Mouse (Mus musculus): ENCODE results near the gene Prkce. TPM values are rescaled to one million over a fixed set of nuclear protein-coding genes. Genes with fewer than 3 reads are reported as not detected.
A peak's percentile ranks its signal among the peaks of the same experiment; 100 is the strongest.

The Prkce gene
- 4.4 and 4.9 TPM in 2 replicates for polyA plus RNA-seq (2016; fragmentation: Nextera tagmentation; extraction: Ambion mirVana)

DNA sequence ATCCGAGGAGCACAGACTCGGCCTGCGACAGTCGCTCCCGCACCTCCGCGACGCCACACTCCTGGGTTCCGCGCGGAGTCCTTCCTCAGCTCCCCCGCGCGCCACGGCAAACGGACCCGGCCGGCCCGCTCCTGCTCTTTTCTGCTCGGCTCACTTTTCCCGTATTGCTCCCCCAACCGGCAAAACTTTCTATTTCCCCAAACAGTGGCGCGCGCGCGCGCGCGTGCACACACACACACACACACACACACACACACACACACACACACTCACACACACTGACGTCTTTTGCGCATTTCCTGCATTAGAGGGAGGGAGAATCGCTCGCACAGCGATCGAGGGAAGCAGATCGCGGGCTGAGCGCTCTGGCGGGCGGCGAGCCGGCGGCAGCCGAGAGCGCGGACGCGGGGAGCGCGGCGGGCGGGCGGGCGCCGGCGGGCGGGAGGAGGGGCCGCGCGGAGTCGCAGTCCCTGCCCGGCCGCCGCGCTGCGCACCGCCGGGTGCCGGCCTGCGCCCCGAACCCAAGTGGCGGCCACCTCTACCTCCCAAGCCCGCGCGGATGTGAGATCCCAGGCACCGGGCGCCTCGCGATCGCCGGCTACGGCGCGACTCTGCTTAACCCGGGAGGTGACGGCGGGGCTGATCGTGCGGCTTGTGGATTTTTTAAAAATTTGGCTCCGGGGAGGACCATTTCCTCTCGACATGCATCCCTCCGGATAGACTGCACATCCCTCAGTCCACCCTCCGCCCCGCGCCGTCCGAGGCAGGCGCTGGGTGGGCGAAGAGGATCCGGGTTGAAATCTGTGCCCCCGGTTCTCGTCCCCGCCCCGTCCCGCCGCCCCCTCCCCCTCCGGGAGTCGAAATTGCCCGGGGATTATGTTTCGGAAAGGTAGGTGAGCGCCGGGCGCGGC is at the start of gene Prkce:
Gene Prkce (plus strand): TSS at position 466 of the 911 bp plus-strand sequence.
- Histone ChIP-seq H3K36me3 (peaks cover under 1% of the 10 kb centered on the region; the same call in 1 of the 2 replicates), H3K4me1 (replicated peaks) (peaks cover 45% of the 10 kb centered on the region)
- peak; percentile 90 for DNase-seq (ENCODE audit: low spot score)

DNA sequence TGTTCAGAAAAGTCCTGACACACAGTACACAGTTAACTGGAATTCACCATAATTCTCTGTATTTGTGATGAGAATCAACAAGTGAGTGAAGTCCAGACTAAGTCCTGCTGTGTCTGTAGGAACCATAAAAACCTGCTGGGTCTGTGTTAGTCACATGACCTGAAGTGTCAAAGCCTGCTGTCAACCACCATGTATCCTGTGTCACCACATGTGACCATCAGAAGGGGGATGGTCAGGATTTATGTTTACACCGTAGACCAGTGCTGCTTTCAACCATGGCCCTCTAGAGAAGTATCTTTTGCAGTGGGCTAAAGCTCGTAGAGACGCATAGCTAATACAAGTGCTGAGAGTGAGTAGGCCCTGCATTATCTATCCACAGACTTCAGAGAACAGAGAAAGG is 44.4 kb upstream of the Prkce start:
- Histone ChIP-seq H3K4me1 (replicated peaks) (no peaks in the 10 kb centered on the region), H3K36me3 (peaks cover 73% of the 10 kb centered on the region), H3K4me3 (no peak overlapping the region), H3K27ac (no peak overlapping the region), H3K27me3 (ENCODE audit: insufficient read depth, poor library complexity, severe bottlenecking) (no peaks in the 10 kb centered on the region), H3K9me3 (no peaks in the 10 kb centered on the region)
- 90% methylated on average over 3 of the region's 3 CpGs for WGBS
- DNase-seq (ENCODE audit: low spot score): no peak

More for the DNA sequence above, at the start of gene Prkce:
- H3K27ac ChIP-seq: peak within 1 kb of the TSS; percentile 94
- peak within 1 kb of the TSS; percentile 80 for H3K4me3 ChIP-seq
- peaks cover 25% of the 10 kb centered on the region for H3K27me3 ChIP-seq (ENCODE audit: insufficient read depth, poor library complexity, severe bottlenecking)
- under 1% methylated on average over 114 of the region's 115 CpGs for WGBS
- no peaks in the 10 kb centered on the region for H3K9me3 ChIP-seq

DNA sequence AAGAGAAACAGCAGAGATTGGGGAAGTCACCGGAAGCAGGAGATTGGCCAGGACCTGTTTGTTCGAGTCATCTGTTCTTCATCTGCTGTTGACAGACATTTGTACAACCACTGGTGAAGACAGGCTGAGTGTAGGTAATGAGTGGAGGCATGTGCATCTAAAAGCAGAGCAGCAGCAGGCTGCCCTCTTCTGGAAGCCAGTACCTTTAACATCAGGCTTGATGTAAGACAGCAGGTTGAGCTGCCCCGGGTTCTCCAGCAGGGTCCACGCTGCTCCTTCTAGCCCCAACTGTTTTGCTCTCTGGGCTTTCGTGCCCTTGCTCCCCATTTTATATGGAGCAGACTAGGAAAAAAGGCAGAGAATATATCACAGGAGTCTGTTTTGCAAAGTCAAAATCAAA is 41.7 kb upstream of the Prkce start:
- DNase-seq (ENCODE audit: low spot score): no peak
- no peak overlapping the region for H3K27ac ChIP-seq
- H3K4me3 ChIP-seq: no peak overlapping the region
- H3K9me3 ChIP-seq: no peaks in the 10 kb centered on the region
- 86% methylated on average over 5 of the region's 5 CpGs for WGBS
- H3K4me1 ChIP-seq (replicated peaks): no peaks in the 10 kb centered on the region
- H3K36me3 ChIP-seq: peaks cover 83% of the 10 kb centered on the region
- H3K27me3 ChIP-seq (ENCODE audit: insufficient read depth, poor library complexity, severe bottlenecking): no peaks in the 10 kb centered on the region

DNA sequence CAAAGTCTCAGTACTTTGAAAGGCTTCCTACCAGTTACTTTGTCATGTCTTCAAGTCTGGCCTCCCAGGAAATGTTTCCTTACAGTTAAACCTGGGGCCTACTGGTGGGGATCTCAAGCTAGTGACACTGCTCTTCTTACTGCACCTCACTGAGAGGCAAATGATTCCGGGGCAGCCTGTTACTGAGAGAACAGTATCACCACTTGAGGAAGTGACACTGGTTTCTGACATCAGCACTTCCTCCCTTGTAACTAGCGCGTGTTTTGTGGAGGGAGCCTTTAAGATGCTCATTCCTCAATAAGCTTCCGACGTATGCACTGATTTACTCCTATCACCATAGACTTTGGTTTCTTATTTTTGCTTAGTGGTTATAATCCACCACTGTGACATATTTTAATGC is 39.4 kb upstream of the Prkce start:
- no peaks in the 10 kb centered on the region for H3K4me1 ChIP-seq (replicated peaks)
- H3K4me3 ChIP-seq: no peak overlapping the region
- WGBS: 96% methylated on average over 5 of the region's 5 CpGs
- H3K27me3 ChIP-seq (ENCODE audit: insufficient read depth, poor library complexity, severe bottlenecking): no peaks in the 10 kb centered on the region
- H3K9me3 ChIP-seq: no peaks in the 10 kb centered on the region
- no peak for DNase-seq (ENCODE audit: low spot score)
- H3K27ac ChIP-seq: no peak overlapping the region
- H3K36me3 ChIP-seq: peaks cover 84% of the 10 kb centered on the region

DNA sequence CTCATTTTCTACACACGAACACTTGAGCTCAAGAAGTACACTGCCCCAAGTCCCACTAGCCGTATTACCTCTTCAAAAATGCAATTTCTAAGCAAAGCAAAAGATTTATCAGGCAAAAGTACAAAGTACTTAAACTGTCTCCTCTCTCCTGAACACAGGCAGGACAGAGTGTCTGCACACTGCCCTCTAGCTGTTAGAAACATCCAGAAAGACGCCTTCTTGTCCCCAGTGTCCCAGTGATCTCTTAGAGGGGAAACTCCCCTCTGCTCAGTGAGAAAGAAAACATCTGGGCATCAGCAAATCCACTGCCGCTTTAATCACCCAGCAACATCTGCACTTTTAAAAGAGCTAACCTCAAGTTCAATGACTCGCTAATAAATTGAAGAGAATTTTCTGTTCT is 35.1 kb upstream of the Prkce start:
- no peaks in the 10 kb centered on the region for H3K9me3 ChIP-seq
- no peaks in the 10 kb centered on the region for H3K4me1 ChIP-seq (replicated peaks)
- DNase-seq (ENCODE audit: low spot score): no peak
- H3K27ac ChIP-seq: no peak overlapping the region
- WGBS: 82% methylated on average over 5 of the region's 5 CpGs
- H3K36me3 ChIP-seq: peaks cover 93% of the 10 kb centered on the region
- H3K27me3 ChIP-seq (ENCODE audit: insufficient read depth, poor library complexity, severe bottlenecking): no peaks in the 10 kb centered on the region
- H3K4me3 ChIP-seq: no peak overlapping the region

DNA sequence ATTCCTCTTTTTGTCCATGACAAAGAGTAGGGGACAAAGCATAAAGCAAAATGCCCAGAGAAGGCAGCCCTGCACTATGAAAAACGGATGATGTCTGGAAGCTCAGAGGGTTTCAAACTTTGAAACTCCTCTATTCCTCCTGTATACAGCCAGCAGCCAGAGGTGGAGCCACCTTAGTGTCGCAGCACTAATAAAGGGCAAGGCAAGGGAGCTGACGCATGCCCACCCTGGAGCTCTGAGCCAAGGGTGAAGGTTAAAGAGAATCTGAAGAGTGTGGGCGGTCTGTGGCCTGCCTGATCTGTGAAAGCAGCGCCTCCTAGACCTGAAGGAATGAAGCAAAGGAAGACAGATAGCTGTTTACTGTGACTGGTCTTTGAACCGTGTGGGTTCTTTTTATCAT is 33.1 kb upstream of the Prkce start:
- Histone ChIP-seq H3K36me3 (peaks cover 90% of the 10 kb centered on the region), H3K9me3 (no peaks in the 10 kb centered on the region), H3K27ac (no peak overlapping the region), H3K4me1 (replicated peaks) (no peaks in the 10 kb centered on the region), H3K4me3 (no peak overlapping the region), H3K27me3 (ENCODE audit: insufficient read depth, poor library complexity, severe bottlenecking) (no peaks in the 10 kb centered on the region)
- no peak for DNase-seq (ENCODE audit: low spot score)
- 89% methylated on average over 6 of the region's 6 CpGs for WGBS

DNA sequence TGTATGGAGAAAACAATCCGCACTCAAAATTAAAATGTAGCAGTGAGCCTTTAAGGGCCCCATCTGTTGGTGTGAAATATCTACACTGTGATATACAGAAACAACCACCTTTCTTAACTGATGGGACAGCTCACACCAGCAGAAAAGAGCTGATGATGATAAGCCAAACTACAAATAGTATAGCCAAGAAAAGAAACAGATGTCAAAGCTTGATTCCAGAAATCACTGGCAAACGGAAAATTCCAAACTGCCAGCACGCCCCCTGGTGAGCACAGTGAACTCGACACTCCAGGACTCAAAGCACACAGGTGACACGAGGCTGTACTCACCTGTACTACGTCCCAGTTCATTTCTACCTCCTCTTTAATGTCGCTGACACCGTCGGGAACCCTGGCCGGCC is 31.8 kb upstream of the Prkce start:
- H3K9me3 ChIP-seq: no peaks in the 10 kb centered on the region
- no peaks in the 10 kb centered on the region for H3K4me1 ChIP-seq (replicated peaks)
- no peak for DNase-seq (ENCODE audit: low spot score)
- no peak overlapping the region for H3K4me3 ChIP-seq
- H3K27me3 ChIP-seq (ENCODE audit: insufficient read depth, poor library complexity, severe bottlenecking): no peaks in the 10 kb centered on the region
- H3K36me3 ChIP-seq: peaks cover 81% of the 10 kb centered on the region
- no peak overlapping the region for H3K27ac ChIP-seq
- 84% methylated on average over 10 of the region's 10 CpGs for WGBS

DNA sequence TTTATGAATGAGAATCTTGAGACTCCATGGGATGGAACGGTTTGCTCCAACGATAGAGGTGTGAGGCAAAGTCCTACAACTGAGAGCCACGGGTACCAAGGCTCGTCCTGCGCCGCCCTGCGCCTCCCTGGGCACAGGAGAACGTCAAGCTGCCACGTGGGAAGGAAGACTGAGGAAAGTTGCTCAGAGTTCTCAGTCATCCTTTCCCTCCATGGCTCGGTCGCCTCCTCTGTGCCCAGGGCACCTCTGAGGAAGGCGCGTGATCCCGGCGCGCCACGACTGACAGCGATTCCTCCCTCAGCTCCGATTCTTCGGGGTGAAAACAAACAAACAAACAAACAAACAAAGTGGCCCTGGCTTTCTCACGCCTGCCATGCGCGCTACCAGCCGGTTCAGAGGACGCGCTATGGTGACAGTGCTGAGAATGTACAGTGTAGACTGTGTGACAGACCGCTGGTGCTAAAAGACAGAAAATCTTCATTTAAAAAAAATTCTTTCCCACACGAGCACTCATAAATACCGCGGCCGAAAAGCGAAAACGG is 23.0 kb upstream of the Prkce start:
- WGBS: under 1% methylated on average over 33 of the region's 33 CpGs
- Histone ChIP-seq H3K36me3 (peaks cover 15% of the 10 kb centered on the region), H3K4me1 (replicated peaks) (peaks cover 21% of the 10 kb centered on the region), H3K27ac (peak overlapping the region; percentile 86), H3K27me3 (ENCODE audit: insufficient read depth, poor library complexity, severe bottlenecking) (no peaks in the 10 kb centered on the region), H3K9me3 (no peaks in the 10 kb centered on the region), H3K4me3 (peak overlapping the region; percentile 85)
- no peak for DNase-seq (ENCODE audit: low spot score)

DNA sequence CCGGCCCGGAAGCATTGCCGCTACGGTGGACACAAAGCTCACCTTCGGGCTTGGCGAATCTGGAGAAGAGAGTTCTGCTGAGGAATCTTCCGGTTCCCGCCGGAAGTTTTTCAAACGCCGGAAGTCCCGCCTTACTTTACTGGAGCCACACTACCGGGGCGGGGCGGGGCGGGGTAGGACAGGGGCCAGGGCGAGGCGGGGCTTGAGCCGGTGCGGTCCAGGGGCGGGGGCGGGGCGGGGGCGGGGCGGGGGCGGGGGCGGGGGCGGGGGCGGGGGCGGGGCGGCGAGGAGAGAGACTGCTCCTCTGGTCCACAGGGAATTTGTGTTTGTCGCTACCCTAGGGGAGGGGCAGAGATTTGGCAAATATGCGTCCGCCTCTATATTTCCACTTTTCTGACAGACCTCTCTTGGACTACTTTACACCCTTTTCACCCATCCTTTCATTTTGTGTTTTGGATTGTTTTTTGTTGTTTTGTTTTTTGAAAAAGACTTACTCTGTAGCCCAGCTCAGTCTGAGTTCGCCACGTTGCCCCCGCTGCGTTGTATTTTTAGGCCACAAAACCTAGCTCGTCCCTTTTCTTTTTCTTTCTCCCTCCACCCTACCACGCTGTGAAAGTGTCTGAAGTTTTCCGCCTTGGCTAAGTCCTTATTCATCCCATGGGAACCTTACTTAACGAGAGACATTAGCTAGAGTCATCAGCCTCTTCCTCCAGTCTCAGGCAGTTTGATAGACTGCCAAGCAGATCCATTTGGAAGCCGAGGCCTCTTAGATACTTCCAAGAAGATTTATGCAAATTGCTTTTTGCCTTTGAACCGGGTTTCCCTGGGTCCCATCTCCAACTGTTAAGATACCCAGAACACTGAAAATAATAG is 22.3 kb upstream of the Prkce start, which contains the start of gene Srbd1:
Gene Srbd1 (minus strand): TSS at position 97 of the 873 bp plus-strand sequence.
- DNase-seq (ENCODE audit: low spot score): peak; percentile 97
- Histone ChIP-seq H3K27me3 (ENCODE audit: insufficient read depth, poor library complexity, severe bottlenecking) (no peaks in the 10 kb centered on the region), H3K9me3 (no peaks in the 10 kb centered on the region), H3K4me1 (replicated peaks) (peaks cover 21% of the 10 kb centered on the region), H3K4me3 (peak within 1 kb of the TSS; percentile 85), H3K27ac (peak within 1 kb of the TSS; percentile 86), H3K36me3 (peaks cover 15% of the 10 kb centered on the region; the same call in 1 of the 2 replicates)
- WGBS: 3% methylated on average over 45 of the region's 45 CpGs

DNA sequence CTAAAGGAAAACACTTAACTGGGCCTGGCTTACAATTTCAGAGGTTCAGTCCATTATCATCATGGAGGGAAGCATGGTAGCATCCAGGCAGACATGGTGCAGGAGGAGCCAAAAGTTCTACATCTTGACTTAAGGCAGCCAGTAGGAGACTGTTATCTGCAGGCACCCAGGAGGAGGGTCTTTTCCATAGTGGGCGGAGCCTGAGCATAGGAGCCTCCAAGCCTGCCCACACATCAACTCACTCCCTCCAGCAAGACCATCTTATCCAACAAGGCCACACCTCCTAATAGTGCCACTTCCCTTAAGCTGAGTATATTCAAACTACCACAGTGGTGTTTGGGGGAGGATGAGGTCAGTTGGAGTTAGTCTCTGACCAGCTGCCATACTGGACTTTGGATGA is 17.9 kb upstream of the Prkce start:
- Histone ChIP-seq H3K27me3 (ENCODE audit: insufficient read depth, poor library complexity, severe bottlenecking) (no peaks in the 10 kb centered on the region), H3K4me3 (no peak overlapping the region), H3K9me3 (no peaks in the 10 kb centered on the region; the same call in 1 of the 2 replicates), H3K4me1 (replicated peaks) (peaks cover 8% of the 10 kb centered on the region), H3K36me3 (no peaks in the 10 kb centered on the region), H3K27ac (no peak overlapping the region)
- DNase-seq (ENCODE audit: low spot score): no peak
- 86% methylated on average over 1 of the region's 1 CpGs for WGBS

DNA sequence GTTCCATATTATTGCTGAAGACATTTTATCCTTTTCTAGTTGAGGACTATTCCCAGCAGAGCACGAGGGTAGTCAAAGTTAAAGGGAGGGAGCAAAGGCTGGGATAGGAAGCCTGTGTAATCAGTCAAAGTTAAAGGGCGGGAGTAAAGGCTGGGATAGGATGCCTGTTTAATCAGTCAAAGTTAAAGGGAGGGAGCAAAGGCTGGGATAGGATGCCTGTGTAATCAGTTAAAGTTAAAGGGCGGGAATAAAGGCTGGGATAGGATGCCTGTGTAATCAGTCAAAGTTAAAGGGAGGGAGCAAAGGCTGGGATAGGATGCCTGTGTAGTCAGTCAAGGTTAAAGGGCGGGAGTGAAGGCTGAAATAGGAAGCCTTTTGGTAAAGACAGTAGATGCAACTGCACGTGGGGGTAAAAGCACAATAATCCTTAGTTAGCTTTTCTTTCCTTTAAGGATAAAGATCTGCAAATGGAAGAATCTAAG is 16.7 kb upstream of the Prkce start:
- Histone ChIP-seq H3K4me3 (no peak overlapping the region), H3K27ac (no peak overlapping the region), H3K27me3 (ENCODE audit: insufficient read depth, poor library complexity, severe bottlenecking) (no peaks in the 10 kb centered on the region), H3K9me3 (no peaks in the 10 kb centered on the region; the same call in 1 of the 2 replicates), H3K36me3 (no peaks in the 10 kb centered on the region), H3K4me1 (replicated peaks) (peaks cover 2% of the 10 kb centered on the region)
- WGBS: 16% methylated on average over 5 of the region's 5 CpGs
- peak; percentile 60 for DNase-seq (ENCODE audit: low spot score)

DNA sequence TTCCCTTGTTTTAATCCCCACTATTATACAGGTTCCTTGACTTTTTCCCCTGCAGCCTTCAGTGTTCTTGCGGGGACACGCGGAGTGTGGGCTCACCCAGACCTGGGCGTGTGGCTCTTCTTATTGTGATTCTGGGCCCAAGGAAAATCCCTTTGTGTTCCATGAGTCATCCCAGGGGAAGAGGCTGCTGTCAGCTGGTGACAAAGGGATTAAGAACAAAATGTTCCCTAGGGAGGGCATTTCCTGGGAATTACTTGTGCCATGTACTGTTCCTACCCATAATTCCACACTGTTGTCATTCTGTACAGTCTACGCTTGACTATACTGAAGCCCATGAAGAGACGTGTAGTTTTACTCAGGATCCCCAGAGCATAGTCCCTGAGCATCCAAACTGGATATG is 10.6 kb upstream of the Prkce start:
- 82% methylated on average over 6 of the region's 6 CpGs for WGBS
- H3K36me3 ChIP-seq: no peaks in the 10 kb centered on the region
- H3K4me1 ChIP-seq (replicated peaks): no peaks in the 10 kb centered on the region; the same call in 1 of the 2 replicates

More for the DNA sequence above, 10.6 kb upstream of the Prkce start:
- no peak overlapping the region for H3K4me3 ChIP-seq
- no peaks in the 10 kb centered on the region for H3K27me3 ChIP-seq (ENCODE audit: insufficient read depth, poor library complexity, severe bottlenecking)
- DNase-seq (ENCODE audit: low spot score): no peak
- H3K9me3 ChIP-seq: no peaks in the 10 kb centered on the region; the same call in 1 of the 2 replicates
- H3K27ac ChIP-seq: no peak overlapping the region
